Mouse (Mus musculus) kidney, adult 9 months (tissue): Measurements from ENCODE around the gene Efcab9.

ENCODE experiments used
- DNase-seq: peaks from one replicate; pipeline ENCODE4 v3.0.0; 2022

The Efcab9 gene

GRCm38 (mm10) chr11:32555103-32555689, 23.3 kb upstream of the Efcab9 start:
- DNase-seq = no peak

GRCm38 (mm10) chr11:32554141-32555091, 22.5 kb upstream of the Efcab9 start:
- DNase-seq = no peak

GRCm38 (mm10) chr11:32553311-32554140, 21.6 kb upstream of the Efcab9 start:
- no peak for DNase-seq

- peak; percentile 61 for DNase-seq
Observed at GRCm38 (mm10) chr11:32552401-32553090, 20.7 kb upstream of the Efcab9 start.

GRCm38 (mm10) chr11:32551579-32552297, 19.9 kb upstream of the Efcab9 start:
- no peak for DNase-seq

- DNase-seq = no peak
Observed at GRCm38 (mm10) chr11:32551056-32551455, 19.2 kb upstream of the Efcab9 start.

GRCm38 (mm10) chr11:32550102-32550501, 18.2 kb upstream of the Efcab9 start:
- DNase-seq = no peak

- no peak for DNase-seq
Observed at GRCm38 (mm10) chr11:32549236-32549635, 17.4 kb upstream of the Efcab9 start.

GRCm38 (mm10) chr11:32548240-32548639, 16.4 kb upstream of the Efcab9 start:
- no peak for DNase-seq

GRCm38 (mm10) chr11:32547391-32547947, 15.6 kb upstream of the Efcab9 start:
- no peak for DNase-seq

GRCm38 (mm10) chr11:32546483-32546882, 14.6 kb upstream of the Efcab9 start:
- DNase-seq = no peak

GRCm38 (mm10) chr11:32545605-32546004, 13.7 kb upstream of the Efcab9 start:
- no peak for DNase-seq

GRCm38 (mm10) chr11:32544497-32544896, 12.6 kb upstream of the Efcab9 start:
- no peak for DNase-seq

GRCm38 (mm10) chr11:32544041-32544440, 12.2 kb upstream of the Efcab9 start:
- DNase-seq = no peak

GRCm38 (mm10) chr11:32542687-32543411, 11.0 kb upstream of the Efcab9 start:
- no peak for DNase-seq

- DNase-seq = no peak
Observed at GRCm38 (mm10) chr11:32542181-32542580, 10.3 kb upstream of the Efcab9 start.

- no peak for DNase-seq
Observed at GRCm38 (mm10) chr11:32540463-32540862, 8.6 kb upstream of the Efcab9 start.

GRCm38 (mm10) chr11:32539717-32540116, 7.8 kb upstream of the Efcab9 start:
- no peak for DNase-seq

GRCm38 (mm10) chr11:32538846-32539245, 7.0 kb upstream of the Efcab9 start:
- no peak for DNase-seq

GRCm38 (mm10) chr11:32538435-32538834, 6.6 kb upstream of the Efcab9 start:
- peak; percentile 61 for DNase-seq

- no peak for DNase-seq
Observed at GRCm38 (mm10) chr11:32536954-32537353, 5.1 kb upstream of the Efcab9 start.
